Mouse (Mus musculus): ENCODE results near the gene Fubp1. TPM values are rescaled to one million over a fixed set of nuclear protein-coding genes. Genes with fewer than 3 reads are reported as not detected.
A peak's percentile ranks its signal among the peaks of the same experiment; 100 is the strongest.

Fubp1 gene
- total RNA-seq, 2 experiments from 2014 or later: 51.2 to 52.5 TPM

- peak in 1 of 2 experiments; percentile 28 for DNase-seq
Observed at GRCm38 (mm10) chr3:152272974-152273685, 62.9 kb downstream of the Fubp1 start.

DNA sequence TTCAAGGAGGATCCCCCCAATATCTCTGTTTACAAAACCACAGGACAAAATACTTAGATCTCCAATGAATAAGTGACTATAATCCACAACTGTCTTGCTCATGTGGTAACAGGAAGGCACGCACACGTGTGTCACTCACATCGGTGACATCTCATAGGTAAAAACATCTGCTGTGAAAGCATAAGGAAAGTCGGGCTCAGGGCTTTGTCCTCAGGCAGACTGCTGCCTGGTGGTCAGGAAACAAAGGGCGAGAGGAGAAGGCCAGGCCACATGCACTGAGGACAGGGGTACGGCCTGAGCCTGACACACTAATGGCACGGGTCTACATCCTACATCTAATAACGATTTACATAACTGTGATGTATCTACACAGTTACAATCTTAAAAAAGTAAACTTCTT, 64.8 kb downstream of the Fubp1 start:
- DNase-seq: no peak

- DNase-seq: no peak
Observed at GRCm38 (mm10) chr3:152276935-152277334, 66.7 kb downstream of the Fubp1 start.

GRCm38 (mm10) chr3:152277912-152278311, 67.7 kb downstream of the Fubp1 start:
- no peak for DNase-seq

DNA sequence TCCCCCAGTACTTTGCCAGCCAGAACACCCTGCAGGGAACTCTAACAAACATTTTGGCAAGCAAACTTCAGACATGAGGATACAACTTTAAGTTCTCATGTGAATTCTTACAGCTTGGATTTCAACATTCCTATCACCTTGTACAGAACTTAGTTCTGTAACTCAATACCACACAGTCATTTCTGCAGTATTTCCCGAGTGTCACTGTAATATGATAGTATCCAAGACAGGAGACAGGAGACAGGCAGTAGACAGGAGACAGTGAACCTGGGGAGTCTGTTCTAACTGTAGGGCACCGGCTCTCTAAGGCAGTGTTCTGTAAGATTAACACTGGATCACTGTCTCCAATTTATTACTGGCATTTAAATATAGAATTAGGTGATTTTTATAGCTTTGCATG, 68.2 kb downstream of the Fubp1 start:
- no peak for DNase-seq

GRCm38 (mm10) chr3:152282126-152282525, 71.9 kb downstream of the Fubp1 start:
- no peak for DNase-seq

- DNase-seq: no peak
Observed at GRCm38 (mm10) chr3:152284306-152284705, 74.1 kb downstream of the Fubp1 start.

DNA sequence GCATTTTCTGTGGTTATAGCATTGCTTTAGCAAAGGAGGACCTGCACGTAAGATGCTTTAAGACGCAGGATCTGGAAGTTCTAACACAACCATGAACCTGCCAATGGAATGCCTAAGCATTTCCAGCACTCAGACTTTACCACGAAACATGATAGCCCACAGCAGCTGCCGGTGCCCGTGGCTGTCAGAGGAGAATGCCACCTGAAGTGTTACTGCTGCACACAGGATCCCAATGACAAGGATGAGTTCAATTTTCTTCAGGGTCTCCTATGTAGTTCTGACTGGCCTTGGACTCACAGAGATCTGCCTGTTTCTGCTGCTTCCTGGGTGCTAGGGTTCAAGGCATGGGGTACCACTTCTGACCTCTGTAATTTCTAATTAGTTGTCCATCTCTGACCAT, 74.5 kb downstream of the Fubp1 start:
- DNase-seq: no peak

Other genes starting within 250 kb of the Fubp1 start
- gene Gipc2, start 44.2 kb upstream of the Fubp1 start, total RNA-seq (2021): 1 to 10 TPM; 4.4 to 5.0 TPM
- 100 to 1,000 TPM; 118 to 137 TPM for gene Dnajb4, start 120 bp upstream of the Fubp1 start, total RNA-seq (2021)
- gene Nexn, start 55.9 kb downstream of the Fubp1 start, total RNA-seq (2021): 100 to 1,000 TPM; 321 to 331 TPM
- 10 to 100 TPM; 10.8 to 14.7 TPM for gene Miga1, start 130.0 kb downstream of the Fubp1 start, total RNA-seq (2021)
- 10 to 100 TPM; 22.2 to 24.3 TPM for gene Usp33, start 136.1 kb downstream of the Fubp1 start, total RNA-seq (2021)
- gene Zzz3, start 185.1 kb downstream of the Fubp1 start, total RNA-seq (2021): 10 to 100 TPM; 20.3 to 23.4 TPM